Mouse (Mus musculus): ENCODE measurements around the gene Lrrc4c. TPM values are rescaled to one million over a fixed set of nuclear protein-coding genes. Genes with fewer than 3 reads are reported as not detected.

The Lrrc4c gene
- polyA plus RNA-seq, 1 experiment, result 0.06 TPM

GRCm38 (mm10) chr2:97413066-97413465 lies 1095.1 kb downstream of the Lrrc4c start:
- Histone ChIP-seq H3K27ac (ENCODE audit: control insufficient read depth, insufficient read depth, low read depth, low read length) (no peak overlapping the region), H3K4me1 (ENCODE audit: control insufficient read depth, insufficient read depth, low read length) (no peaks in the 10 kb centered on the region), H3K27me3 (ENCODE audit: control insufficient read depth, insufficient read depth, low read length) (no peaks in the 10 kb centered on the region), H3K36me3 (ENCODE audit: control insufficient read depth, insufficient read depth, low read length) (no peaks in the 10 kb centered on the region), H3K4me3 (ENCODE audit: control insufficient read depth, low read depth, low read length) (no peak overlapping the region)
- TF ChIP-seq POLR2A (IDR thresholded peaks at IDR 0.05; ENCODE audit: control insufficient read depth, low read depth, low read length), result no peak
- no peak for TF ChIP-seq CTCF (IDR thresholded peaks at IDR 0.05; ENCODE audit: control insufficient read depth, insufficient read depth, insufficient replicate concordance, low read depth, low read length)

DNA sequence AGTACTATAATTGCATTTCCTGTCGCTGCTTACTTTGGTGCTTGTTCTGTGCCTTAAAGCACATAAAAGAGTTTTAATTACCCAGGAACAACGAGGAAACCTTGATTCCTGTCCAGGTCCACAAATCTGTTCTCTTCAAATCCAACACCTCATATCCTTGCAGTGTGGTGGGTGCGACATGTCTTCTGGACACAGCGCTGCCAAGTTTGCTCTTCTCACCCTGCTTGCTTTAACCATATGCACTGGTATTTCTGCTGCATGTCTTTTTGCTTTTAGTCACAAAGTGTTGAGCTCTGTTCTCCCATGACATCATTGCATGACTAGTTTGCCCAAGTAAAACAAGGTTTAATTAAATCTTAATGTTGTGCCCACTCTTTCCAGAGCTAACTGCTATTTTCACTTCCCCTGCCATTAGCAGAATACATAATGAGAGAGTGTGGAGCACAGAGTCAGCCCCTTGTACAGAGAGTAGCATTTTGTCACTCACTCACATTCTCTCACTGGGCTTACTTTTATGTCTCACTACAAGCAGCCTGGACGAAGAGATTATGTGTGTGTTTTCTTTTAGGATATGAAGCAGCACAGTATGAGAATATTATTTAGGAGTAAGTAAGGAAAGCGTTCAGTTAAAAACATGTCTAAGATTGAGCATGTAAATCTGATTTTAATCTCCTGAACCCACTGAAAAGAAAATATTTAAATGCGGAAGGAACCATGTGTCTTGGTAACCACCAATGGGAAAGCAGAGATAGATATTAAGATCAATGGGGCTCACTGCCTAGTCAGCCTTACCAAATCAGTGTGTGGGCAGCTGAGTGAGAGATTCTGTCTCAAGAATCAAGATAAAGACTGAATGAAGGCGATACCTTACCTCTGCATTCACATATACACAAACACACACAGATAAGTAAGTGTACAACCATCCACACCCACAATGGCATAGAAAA lies 1096.7 kb downstream of the Lrrc4c start:
- Histone ChIP-seq H3K4me3 (ENCODE audit: control insufficient read depth, low read depth, low read length) (no peak overlapping the region), H3K27ac (ENCODE audit: control insufficient read depth, insufficient read depth, low read depth, low read length) (no peak overlapping the region), H3K36me3 (ENCODE audit: control insufficient read depth, insufficient read depth, low read length) (no peaks in the 10 kb centered on the region), H3K27me3 (ENCODE audit: control insufficient read depth, insufficient read depth, low read length) (no peaks in the 10 kb centered on the region), H3K4me1 (ENCODE audit: control insufficient read depth, insufficient read depth, low read length) (no peaks in the 10 kb centered on the region)
- TF ChIP-seq CTCF (IDR thresholded peaks at IDR 0.05; ENCODE audit: control insufficient read depth, insufficient read depth, insufficient replicate concordance, low read depth, low read length), result no peak
- no peak for TF ChIP-seq POLR2A (IDR thresholded peaks at IDR 0.05; ENCODE audit: control insufficient read depth, low read depth, low read length)

DNA sequence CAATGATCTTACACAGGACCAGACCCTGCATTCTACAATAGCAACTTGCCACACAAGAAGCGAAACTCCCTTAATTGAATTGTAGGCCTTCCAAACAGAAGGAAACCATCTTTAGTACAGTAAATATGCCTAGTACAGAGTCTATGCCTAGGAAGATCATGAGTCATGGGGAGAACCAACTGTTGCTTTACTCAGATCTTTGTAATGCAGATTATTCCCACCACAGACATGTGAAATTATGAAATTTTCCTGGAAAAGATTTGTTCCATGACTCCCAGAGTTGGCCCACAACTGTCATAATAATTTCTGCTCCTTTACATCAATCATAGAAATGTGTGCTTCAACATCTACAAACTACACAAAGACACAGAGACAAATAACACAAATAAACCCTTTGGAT lies 1116.2 kb downstream of the Lrrc4c start:
- TF ChIP-seq POLR2A (IDR thresholded peaks at IDR 0.05; ENCODE audit: control insufficient read depth, low read depth, low read length) (no peak), CTCF (IDR thresholded peaks at IDR 0.05; ENCODE audit: control insufficient read depth, insufficient read depth, insufficient replicate concordance, low read depth, low read length) (no peak)
- Histone ChIP-seq H3K4me3 (ENCODE audit: control insufficient read depth, low read depth, low read length) (no peak overlapping the region), H3K4me1 (ENCODE audit: control insufficient read depth, insufficient read depth, low read length) (no peaks in the 10 kb centered on the region), H3K27ac (ENCODE audit: control insufficient read depth, insufficient read depth, low read depth, low read length) (no peak overlapping the region), H3K27me3 (ENCODE audit: control insufficient read depth, insufficient read depth, low read length) (no peaks in the 10 kb centered on the region), H3K36me3 (ENCODE audit: control insufficient read depth, insufficient read depth, low read length) (no peaks in the 10 kb centered on the region)

DNA sequence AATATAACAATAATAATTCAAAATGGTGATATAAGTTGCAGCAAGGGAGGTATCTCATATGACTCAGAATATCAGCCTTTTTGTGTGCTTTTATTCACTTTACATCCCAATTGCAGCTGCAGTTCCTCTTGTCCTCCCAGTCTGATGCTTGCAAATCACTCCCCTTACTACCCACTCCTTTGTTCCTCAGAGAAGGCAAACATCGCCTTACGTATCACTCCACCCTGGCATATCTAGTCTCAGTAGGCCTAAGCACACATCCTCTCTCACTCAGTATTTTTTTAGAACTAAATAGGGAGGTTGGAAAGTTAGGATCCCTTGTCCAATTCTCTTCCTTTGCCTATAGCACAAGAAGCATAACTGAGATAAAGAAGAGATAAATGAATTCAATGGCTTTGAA lies 1117.6 kb downstream of the Lrrc4c start:
- no peak overlapping the region for H3K4me3 ChIP-seq (ENCODE audit: control insufficient read depth, low read depth, low read length)
- no peak overlapping the region for H3K27ac ChIP-seq (ENCODE audit: control insufficient read depth, insufficient read depth, low read depth, low read length)
- H3K27me3 ChIP-seq (ENCODE audit: control insufficient read depth, insufficient read depth, low read length), result no peaks in the 10 kb centered on the region
- no peak for TF ChIP-seq POLR2A (IDR thresholded peaks at IDR 0.05; ENCODE audit: control insufficient read depth, low read depth, low read length)
- TF ChIP-seq CTCF (IDR thresholded peaks at IDR 0.05; ENCODE audit: control insufficient read depth, insufficient read depth, insufficient replicate concordance, low read depth, low read length), result no peak
- H3K4me1 ChIP-seq (ENCODE audit: control insufficient read depth, insufficient read depth, low read length), result no peaks in the 10 kb centered on the region
- no peaks in the 10 kb centered on the region for H3K36me3 ChIP-seq (ENCODE audit: control insufficient read depth, insufficient read depth, low read length)

- H3K27me3 ChIP-seq (ENCODE audit: control insufficient read depth, insufficient read depth, low read length), result no peaks in the 10 kb centered on the region
- TF ChIP-seq CTCF (IDR thresholded peaks at IDR 0.05; ENCODE audit: control insufficient read depth, insufficient read depth, insufficient replicate concordance, low read depth, low read length) (no peak), POLR2A (IDR thresholded peaks at IDR 0.05; ENCODE audit: control insufficient read depth, low read depth, low read length) (no peak)
- no peak overlapping the region for H3K27ac ChIP-seq (ENCODE audit: control insufficient read depth, insufficient read depth, low read depth, low read length)
- H3K4me3 ChIP-seq (ENCODE audit: control insufficient read depth, low read depth, low read length), result no peak overlapping the region
- no peaks in the 10 kb centered on the region for H3K36me3 ChIP-seq (ENCODE audit: control insufficient read depth, insufficient read depth, low read length)
- no peaks in the 10 kb centered on the region for H3K4me1 ChIP-seq (ENCODE audit: control insufficient read depth, insufficient read depth, low read length)
Measured at GRCm38 (mm10) chr2:97437767-97438166, 1119.8 kb downstream of the Lrrc4c start.

DNA sequence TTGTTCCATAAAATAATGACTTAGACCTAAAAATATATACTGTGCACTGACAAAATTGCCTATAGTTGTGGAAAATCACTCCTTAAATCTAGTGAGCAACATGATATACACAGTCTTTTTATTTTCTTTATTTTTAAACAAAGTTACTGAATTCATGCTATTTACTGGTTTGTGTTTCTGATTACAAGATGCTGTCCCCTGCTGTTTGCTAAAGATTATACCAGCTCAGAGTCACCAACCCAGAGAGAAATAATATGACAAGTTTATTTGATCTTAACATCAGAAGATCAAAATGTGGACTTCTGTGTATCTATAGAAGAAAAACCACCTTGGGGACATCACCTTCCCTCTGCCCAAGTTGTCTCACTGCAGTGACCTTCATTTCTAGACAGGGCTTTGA lies 1145.6 kb downstream of the Lrrc4c start:
- TF ChIP-seq POLR2A (IDR thresholded peaks at IDR 0.05; ENCODE audit: control insufficient read depth, low read depth, low read length) (no peak), CTCF (IDR thresholded peaks at IDR 0.05; ENCODE audit: control insufficient read depth, insufficient read depth, insufficient replicate concordance, low read depth, low read length) (no peak)
- H3K27ac ChIP-seq (ENCODE audit: control insufficient read depth, insufficient read depth, low read depth, low read length), result no peak overlapping the region
- H3K4me1 ChIP-seq (ENCODE audit: control insufficient read depth, insufficient read depth, low read length), result peaks cover 4% of the 10 kb centered on the region; the same call in 1 of the 2 replicates
- no peaks in the 10 kb centered on the region for H3K36me3 ChIP-seq (ENCODE audit: control insufficient read depth, insufficient read depth, low read length)
- H3K27me3 ChIP-seq (ENCODE audit: control insufficient read depth, insufficient read depth, low read length), result no peaks in the 10 kb centered on the region
- no peak overlapping the region for H3K4me3 ChIP-seq (ENCODE audit: control insufficient read depth, low read depth, low read length)

DNA sequence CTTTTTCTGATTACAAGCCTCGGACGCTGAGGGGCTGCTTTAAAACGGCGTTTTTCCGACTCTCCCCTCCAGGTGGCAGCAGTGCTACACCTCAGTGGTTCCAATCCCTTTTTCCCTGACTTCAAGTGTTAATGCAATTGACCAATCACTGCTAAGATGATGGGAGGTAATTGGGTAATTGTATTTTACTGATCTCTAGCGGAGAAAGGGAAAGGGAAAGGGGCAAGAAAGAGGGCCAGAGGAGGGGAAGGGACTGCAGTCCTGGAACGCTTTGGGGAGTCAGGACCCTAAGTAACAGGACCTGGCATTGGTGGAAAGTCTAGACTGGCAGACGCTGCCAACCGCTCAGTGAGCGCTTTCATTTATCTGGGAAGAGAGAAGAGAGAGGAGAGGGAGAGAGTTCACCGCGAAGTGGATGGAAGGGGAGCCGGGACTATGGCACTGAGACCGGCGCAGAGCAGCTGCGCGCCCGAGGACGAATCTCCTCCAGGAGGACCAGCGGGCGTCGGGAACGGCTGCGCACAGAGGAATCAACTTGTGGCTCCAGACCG lies 1148.3 kb downstream of the Lrrc4c start:
- Histone ChIP-seq H3K4me1 (ENCODE audit: control insufficient read depth, insufficient read depth, low read length) (peaks cover 4% of the 10 kb centered on the region; the same call in 1 of the 2 replicates), H3K27me3 (ENCODE audit: control insufficient read depth, insufficient read depth, low read length) (no peaks in the 10 kb centered on the region), H3K36me3 (ENCODE audit: control insufficient read depth, insufficient read depth, low read length) (no peaks in the 10 kb centered on the region), H3K27ac (ENCODE audit: control insufficient read depth, insufficient read depth, low read depth, low read length) (no peak overlapping the region), H3K4me3 (ENCODE audit: control insufficient read depth, low read depth, low read length) (peak overlapping the region; percentile 76)
- TF ChIP-seq CTCF (IDR thresholded peaks at IDR 0.05; ENCODE audit: control insufficient read depth, insufficient read depth, insufficient replicate concordance, low read depth, low read length) (peak; percentile 72; the same call in 1 of the 2 replicates), POLR2A (IDR thresholded peaks at IDR 0.05; ENCODE audit: control insufficient read depth, low read depth, low read length) (no peak)
